In genomic region chr7:134671003-134671461, GRCm38 (mm10) we compare ENCODE assay signal across 8 mouse cellular contexts. TPM values are rescaled to one million over a fixed set of nuclear protein-coding genes. Genes with fewer than 3 reads are reported as not detected.
DNase-seq lines count a peak whose midpoint lies in the region; ATAC-seq and TF ChIP-seq lines count a peak whose summit lies in the region.

No protein-coding gene starts in this region.

- H3K4me3 ChIP-seq in brown adipose tissue, adult 24 weeks (ENCODE audit: insufficient read depth, low read depth, low read length): peak overlapping the region; percentile 62
- peak overlapping the region; percentile 76 for H3K4me3 ChIP-seq in kidney, adult 2 months (ENCODE audit: insufficient read depth, low read depth, low read length)
- peak overlapping the region; percentile 89 for H3K4me3 ChIP-seq in lung, embryonic 16.5 days (ENCODE audit: low read length)
- peak overlapping the region; percentile 98 for H3K4me3 ChIP-seq in small intestine, adult 2 months (ENCODE audit: low read depth, low read length)

- H3K27ac ChIP-seq in brown adipose tissue, adult 24 weeks (replicated peaks; ENCODE audit: low read depth, low read length): peak overlapping the region; percentile 27
- peak overlapping the region; percentile 36 for H3K27ac ChIP-seq in kidney, adult 2 months (ENCODE audit: insufficient read depth, low read depth, low read length)
- peak overlapping the region; percentile 96 for H3K27ac ChIP-seq in lung, embryonic 16.5 days (ENCODE audit: low read length)
- H3K27ac ChIP-seq in small intestine, adult 2 months (ENCODE audit: insufficient read depth, low read depth, low read length): peak overlapping the region; percentile 15; the same call in 1 of the 2 replicates

- no peak for TF ChIP-seq CTCF in kidney, adult 2 months (conservative IDR thresholded peaks at IDR 0.05; ENCODE audit: insufficient read depth, insufficient read length, low read depth, low read length)
- TF ChIP-seq CTCF in small intestine, adult 2 months (IDR thresholded peaks at IDR 0.05; ENCODE audit: extremely low read depth, insufficient read length, insufficient replicate concordance, low read depth, low read length): no peak

- 1% methylated on average over 28 of the region's 28 CpGs for WGBS in kidney, adult 2 months
- WGBS in lung, embryonic 16.5 days: under 1% methylated on average over 28 of the region's 28 CpGs
- WGBS in small intestine, adult 2 months: 2% methylated on average over 28 of the region's 28 CpGs

- peak overlapping the region; percentile 63 for H3K4me2 ChIP-seq in lung, embryonic 16.5 days (ENCODE audit: low read depth, low read length)

- TF ChIP-seq POLR2A in kidney, adult 2 months (IDR thresholded peaks at IDR 0.05; ENCODE audit: low read depth, low read length): no peak
- TF ChIP-seq POLR2A in small intestine, adult 2 months (IDR thresholded peaks at IDR 0.05; ENCODE audit: low read depth, low read length): no peak

- no peaks in the 10 kb centered on the region for H3K27me3 ChIP-seq in kidney, adult 2 months (replicated peaks; ENCODE audit: control insufficient read depth, insufficient read depth, low read length)
- no peaks in the 10 kb centered on the region for H3K27me3 ChIP-seq in lung, embryonic 16.5 days (ENCODE audit: control insufficient read depth, insufficient read depth, low read depth, low read length)
- H3K27me3 ChIP-seq in small intestine, adult 2 months (ENCODE audit: control insufficient read depth, insufficient read depth, low read length): no peaks in the 10 kb centered on the region

- ATAC-seq in cerebellum, adult (ENCODE audit: insufficient number of reproducible peaks, low FRiP score, low TSS enrichment): no peak
- peak; percentile 53 for ATAC-seq in lung, embryonic 16.5 days (ENCODE audit: low read depth)

- H3K9me3 ChIP-seq in lung, embryonic 16.5 days (ENCODE audit: control insufficient read depth, low read length): no peaks in the 10 kb centered on the region

- peak; percentile 49 to 55 for DNase-seq in cerebellum, postnatal 10 days
- peak; percentile 97 for DNase-seq in heart, adult 11 months
- peak; percentile 56 for DNase-seq in kidney, adult 2 months
- no peak for DNase-seq in cerebellum, postnatal 25 days

- peaks cover 19% of the 10 kb centered on the region for H3K4me1 ChIP-seq in brown adipose tissue, adult 24 weeks (ENCODE audit: control insufficient read depth, insufficient read depth, insufficient read length, low read length)
- peaks cover 24% of the 10 kb centered on the region for H3K4me1 ChIP-seq in kidney, adult 2 months (ENCODE audit: control insufficient read depth, insufficient read depth, low read length)
- H3K4me1 ChIP-seq in lung, embryonic 16.5 days (replicated peaks; ENCODE audit: control insufficient read depth, insufficient read depth, low read length): peaks cover 38% of the 10 kb centered on the region
- H3K4me1 ChIP-seq in small intestine, adult 2 months (ENCODE audit: control insufficient read depth, insufficient read depth, insufficient read length, low read length): peaks cover 6% of the 10 kb centered on the region; the same call in 1 of the 2 replicates

- H3K9ac ChIP-seq in lung, embryonic 16.5 days (ENCODE audit: low read length): peak overlapping the region; percentile 96

- H3K36me3 ChIP-seq in kidney, adult 2 months (ENCODE audit: control insufficient read depth, insufficient read depth, low read length): no peaks in the 10 kb centered on the region
- no peaks in the 10 kb centered on the region for H3K36me3 ChIP-seq in lung, embryonic 16.5 days (ENCODE audit: control insufficient read depth, insufficient read depth, low read length)
- no peaks in the 10 kb centered on the region for H3K36me3 ChIP-seq in small intestine, adult 2 months (ENCODE audit: control insufficient read depth, insufficient read depth, low read length)

RNA-seq across cellular contexts. Expression of gene Dock1, which starts 0.6 kb away (rescaled TPM):
- 14.7 and 18.6 TPM in 2 replicates for polyA plus RNA-seq in brown adipose tissue, adult 24 weeks (2012; ENCODE audit: insufficient read depth, insufficient read length, missing spikeins)
- 17.7 and 19.6 TPM in 2 replicates for polyA plus RNA-seq in kidney, adult 2 months (2012; rRNA removed)
- polyA plus RNA-seq in lung, embryonic 16.5 days (2015; fragmentation: Nextera tagmentation; extraction: Ambion mirVana): 40.0 and 44.5 TPM in 2 replicates
- 2.2 and 3.8 TPM in 2 replicates for polyA plus RNA-seq in small intestine, adult 2 months (2012; rRNA removed)

Comparison
In these comparisons a context has a peak if more than half of its experiments do, and no peak if none do; other contexts are left out.
1. DNase-seq: peak in cerebellum, postnatal 10 days (2 of 2), heart, adult 11 months (single experiment) and kidney, adult 2 months (single experiment); none in cerebellum, postnatal 25 days (0 of 2).
2. H3K27ac ChIP-seq: peak in every context shown above with its lines; median percentile 96 in lung, embryonic 16.5 days; 36 in kidney, adult 2 months; 27 in brown adipose tissue, adult 24 weeks; 15 in small intestine, adult 2 months.
3. Peak in every context shown above with its lines, with median percentiles within 50 percentile points of each other: H3K4me3 ChIP-seq.